Mouse (Mus musculus): ENCODE results near the gene Otub1.

- TF ChIP-seq POLR2A (IDR thresholded peaks at IDR 0.05; ENCODE audit: extremely low read depth, insufficient read depth, low read length), result no peak
- TF ChIP-seq CTCF (IDR thresholded peaks at IDR 0.05; ENCODE audit: low read depth, low read length), result no peak
These were observed 8.7 kb downstream of the Otub1 start for GRCm38 (mm10) chr19:7197445-7197844.

Data from liver, adult 2 months (tissue).